Mouse (Mus musculus) spleen, postnatal 14 days (tissue): ENCODE measurements around the gene Dnajc15.
A peak's percentile ranks its signal among the peaks of the same experiment; 100 is the strongest.
"Not testable (repeated sequence)": the region's sequence is repeated elsewhere in the genome, so short reads cannot be mapped to it uniquely, and the experiment has no call there.

Experiments
- DNase-seq, 2 experiments: peaks; one replicate each; pipeline ENCODE4 v3.0.0; 2021 to 2022; ENCODE audit warnings: low spot score in 2 of 2

Dnajc15 gene

DNA sequence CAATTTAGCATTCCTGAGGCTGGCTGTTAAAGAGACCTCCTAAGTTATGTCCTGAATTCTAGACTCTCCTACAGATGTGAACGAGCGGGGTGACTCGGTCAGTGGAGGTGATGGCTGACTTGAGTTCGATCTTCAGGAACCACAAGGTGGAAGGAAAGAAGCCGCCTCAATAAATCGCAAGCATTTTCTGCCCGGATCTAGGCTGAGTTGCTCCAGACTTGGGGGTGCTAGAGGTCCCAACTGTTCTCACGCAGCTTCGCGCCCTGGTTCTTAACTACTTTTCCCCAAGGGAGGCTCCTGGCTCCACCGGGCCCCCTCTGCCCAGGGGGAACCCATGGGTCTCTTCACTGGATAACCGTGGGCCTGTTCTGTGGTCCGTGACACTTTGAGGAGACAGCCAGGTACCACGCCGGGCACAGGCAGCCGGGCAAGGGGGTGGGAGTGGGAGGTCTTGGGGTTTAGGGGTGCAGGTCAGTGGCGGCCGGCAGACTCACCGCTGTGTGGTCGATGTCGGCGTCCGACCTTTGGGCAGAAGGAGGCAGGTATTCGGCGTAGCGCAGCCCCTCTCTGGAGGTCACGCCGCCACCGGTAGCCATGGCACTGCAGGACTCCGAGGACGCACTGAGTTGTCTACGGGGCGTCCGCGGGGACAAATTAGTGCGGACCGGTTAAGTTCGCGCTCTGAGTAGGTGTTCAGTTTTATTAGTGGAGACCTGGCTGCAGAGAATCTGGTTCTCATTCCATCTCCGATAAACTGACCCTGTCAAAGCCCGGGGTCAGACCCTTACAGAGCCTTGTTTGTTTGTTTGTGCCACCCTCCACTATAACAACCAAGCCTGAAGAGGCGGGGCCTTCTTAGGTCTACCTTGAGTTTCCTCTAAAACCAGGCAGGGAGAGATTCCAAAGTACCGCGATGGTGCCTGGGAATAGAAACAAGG is at the start of gene Dnajc15:
Gene Dnajc15, minus strand, starts transcription at position 822 of the 938 bp plus-strand sequence.
- DNase-seq = peak; percentile 70 to 79

DNA sequence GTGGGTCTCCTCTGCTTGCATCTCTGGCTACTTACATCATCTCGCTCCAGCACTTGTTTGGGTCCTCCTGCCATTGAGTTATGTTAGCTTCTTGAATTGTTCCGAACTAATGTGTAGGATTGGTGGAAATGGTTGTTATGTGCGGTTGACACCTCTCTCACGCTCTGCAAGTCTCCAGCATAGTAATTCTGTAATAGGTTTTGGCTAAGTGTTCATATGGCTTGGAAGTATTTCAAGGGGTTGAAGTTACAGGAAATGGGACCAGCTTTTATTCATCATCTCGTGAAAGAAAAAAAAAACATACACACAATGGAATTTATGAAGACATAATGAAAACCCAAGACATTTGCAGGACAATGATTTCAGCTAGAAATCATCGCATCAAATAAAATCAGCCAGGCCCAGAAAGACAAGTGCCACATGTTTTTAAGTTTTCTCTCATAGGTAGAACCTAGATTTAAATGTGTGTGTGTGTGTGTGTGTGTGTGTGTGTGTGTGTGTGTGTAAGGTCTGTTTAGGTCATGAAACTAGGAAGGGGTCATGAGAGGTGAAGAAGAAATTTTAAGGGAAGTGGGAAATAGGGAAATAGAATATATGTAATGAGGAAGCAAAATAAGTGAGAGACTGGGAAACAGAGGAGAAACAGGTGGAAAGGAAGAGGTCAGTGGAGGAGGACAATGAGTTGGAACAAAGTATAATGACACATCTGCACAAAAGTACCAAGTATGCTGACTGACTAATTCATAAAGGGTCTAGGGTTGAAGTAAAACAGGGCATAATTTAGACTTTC is 48.3 kb upstream of the Dnajc15 start:
- no peak for DNase-seq

DNA sequence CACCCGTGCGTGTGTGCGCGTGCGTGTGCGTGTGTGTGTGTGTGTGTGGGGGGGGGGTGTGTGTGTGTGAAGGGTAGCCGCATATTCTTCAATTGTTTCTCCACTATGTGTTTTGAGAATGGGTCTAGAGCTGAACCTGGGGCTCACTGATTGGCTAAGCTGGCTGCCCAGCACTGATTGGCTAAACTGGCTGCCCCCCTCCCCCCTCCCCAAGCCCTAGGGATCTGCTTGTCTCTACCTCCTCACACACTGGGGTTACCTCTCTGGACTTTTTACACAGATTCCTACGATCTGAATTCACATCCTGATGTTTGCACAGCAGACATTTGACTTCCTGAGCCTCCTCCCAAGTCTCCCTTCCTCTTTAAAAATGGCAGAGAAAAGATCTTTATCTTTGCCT is 46.7 kb upstream of the Dnajc15 start:
- no peak for DNase-seq

DNA sequence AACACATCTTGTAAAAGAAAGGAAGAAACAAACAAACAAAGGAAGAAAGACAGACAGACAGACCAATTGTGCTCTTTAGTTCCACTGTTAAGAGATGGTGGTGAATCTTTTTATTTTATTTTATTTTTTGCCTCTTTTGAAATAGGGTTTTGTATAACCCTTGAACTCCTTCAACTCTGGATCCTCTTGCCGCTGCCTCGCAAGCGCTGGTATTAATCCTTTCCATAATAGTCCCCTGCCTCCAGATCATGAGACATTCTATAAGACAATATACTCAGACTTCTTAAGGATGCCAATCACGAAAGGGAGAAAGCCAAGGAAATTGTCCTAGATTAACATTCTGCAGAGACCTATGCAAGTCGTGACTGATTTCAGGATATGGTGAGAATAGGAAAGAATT is 40.9 kb upstream of the Dnajc15 start:
- no peak for DNase-seq

DNA sequence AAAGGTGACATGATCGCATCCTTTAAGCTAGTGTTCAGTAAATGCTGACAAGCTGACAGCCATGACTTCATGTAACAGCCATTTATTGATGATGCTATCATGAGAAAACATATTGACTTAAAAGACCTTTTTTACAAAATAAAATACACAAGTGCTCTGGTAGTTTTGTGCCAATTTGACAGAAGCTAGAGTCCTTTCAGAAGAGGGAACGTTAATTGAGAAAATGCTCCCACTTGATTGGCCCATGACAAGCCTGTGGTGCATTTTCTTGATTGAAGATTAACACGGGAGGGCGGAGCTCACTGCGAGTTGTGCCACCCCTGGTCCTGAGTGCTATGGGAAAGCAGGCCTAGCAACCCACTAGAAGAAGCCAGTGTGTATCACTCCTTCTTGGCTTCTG is 31.7 kb upstream of the Dnajc15 start:
- DNase-seq = no peak

DNA sequence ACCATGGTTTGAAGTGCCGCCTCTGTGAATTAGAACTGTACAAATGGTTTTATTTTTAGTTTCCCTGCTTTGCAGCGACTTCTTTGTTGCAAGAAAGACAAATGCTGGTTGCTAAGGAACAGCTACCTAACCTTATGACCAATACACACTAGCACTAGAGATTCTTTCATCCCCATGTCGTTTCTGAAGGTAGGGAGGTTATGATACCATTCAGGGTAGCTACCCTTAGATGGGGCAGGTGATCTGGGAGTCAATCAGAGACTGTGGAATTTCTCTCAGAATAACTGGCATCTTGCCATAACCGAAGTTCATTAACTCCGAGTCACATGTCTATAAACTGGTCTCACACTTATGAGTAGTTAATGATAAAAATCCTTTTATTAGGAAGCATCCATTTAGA is 30.5 kb upstream of the Dnajc15 start:
- no peak for DNase-seq

DNA sequence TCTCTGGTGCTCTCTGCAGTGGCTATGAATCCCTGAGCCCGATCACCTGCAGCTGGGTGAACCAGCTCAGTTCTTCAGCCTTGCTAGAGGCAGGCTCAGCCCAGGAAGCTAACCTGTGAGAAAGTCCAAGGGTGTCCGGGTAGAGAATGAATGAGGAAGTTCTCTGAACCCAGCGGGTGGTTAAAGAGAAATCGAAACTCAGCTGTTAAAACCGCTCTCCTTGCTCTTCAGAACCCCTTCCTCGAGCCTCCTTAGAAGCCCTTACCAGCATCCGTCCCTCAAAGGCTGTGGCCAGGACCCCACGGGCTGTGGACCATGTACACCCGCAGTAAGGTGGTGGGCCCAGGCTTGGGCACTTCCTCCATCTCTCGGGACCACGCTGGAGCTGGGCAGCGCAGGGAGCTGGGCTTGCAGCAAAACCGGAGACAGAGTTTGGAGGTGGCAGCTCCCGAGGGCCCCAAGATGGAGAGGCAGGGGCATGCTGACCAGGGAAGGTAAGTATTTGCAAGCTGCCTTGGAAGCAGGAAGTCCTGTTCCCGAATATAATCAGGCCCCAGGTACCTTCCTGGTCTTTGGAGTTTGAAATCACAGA is 29.3 kb upstream of the Dnajc15 start, which contains the start of gene Epsti1:
Gene Epsti1, plus strand, starts transcription at position 69 of the 592 bp plus-strand sequence.
- DNase-seq = peak in 1 of 2 experiments; percentile 9

DNA sequence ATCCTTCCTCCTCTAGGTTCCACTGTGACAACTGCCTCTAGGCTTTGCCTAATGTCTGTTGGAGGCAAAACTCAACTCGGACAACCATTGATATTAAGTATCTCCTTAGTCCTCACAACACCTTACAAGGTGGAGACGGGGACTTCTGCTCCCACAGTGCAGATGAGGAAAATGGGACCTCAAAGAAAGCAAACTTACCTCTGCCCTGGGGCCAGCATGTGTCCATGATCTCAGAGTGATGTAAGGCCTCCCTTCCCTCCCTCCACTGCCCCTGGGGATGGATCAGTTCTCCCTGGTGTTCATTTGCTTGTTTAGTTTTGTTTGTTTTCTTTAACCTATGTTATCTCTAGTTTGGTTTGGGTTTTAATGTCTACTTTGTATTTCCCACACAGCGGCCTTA is 27.6 kb upstream of the Dnajc15 start:
- DNase-seq = no peak

DNA sequence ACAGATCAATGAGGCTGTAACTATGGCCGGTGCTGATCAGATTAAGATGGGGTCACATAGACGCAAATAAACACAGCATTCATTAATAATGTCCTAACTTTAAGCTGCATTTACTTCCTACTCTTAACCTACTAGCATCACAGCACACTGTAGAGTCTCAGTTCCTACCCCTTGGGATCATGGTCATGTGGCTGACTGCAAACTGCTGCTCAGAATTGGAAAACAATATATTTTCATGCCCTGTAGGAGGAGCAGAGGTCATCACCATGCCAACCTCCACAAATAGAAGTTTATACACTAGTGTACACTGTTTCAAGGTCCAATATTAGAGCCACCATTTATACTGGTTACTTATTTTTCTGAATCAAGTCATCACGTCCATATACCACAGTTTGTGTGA is 21.0 kb upstream of the Dnajc15 start:
- DNase-seq = no peak

DNA sequence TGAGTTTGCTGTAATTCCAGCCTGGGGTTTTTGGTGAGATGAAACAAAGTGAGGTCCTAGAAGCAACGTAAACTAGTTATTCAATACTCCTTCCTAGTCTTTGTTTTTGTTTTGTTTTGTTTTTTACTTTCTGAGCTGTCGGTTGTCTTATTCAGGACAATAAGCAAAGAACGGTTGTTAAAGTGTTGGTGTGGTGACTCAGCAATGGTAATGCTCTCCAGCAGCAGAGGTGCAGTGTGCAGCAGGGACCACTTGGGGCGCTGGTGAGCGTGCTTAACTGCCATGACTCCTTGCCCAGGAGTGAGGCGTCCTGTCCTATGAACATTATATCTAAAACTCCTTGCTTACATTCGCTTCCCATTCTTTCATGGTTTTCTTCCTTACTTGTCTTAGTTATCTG is 15.0 kb upstream of the Dnajc15 start:
- DNase-seq = no peak

DNA sequence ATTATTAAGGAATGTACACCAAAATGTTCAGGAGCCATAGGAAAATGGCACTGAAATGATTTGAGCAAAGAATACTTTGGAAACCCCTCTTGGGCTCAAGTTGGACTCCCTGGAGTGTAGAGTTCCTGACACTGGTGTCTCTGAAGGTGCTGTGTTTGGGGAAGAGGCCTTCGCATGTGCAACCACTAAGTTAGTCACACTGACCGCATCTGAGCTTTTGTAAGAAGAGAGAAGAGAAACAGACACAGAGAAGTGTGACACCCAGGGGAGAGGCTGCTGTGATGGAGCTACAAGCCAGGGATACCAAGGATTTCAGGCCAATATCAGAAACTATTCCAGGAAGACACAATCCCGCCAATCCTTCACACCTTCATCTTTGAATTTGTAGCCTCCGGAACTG is 12.0 kb upstream of the Dnajc15 start:
- no peak for DNase-seq

DNA sequence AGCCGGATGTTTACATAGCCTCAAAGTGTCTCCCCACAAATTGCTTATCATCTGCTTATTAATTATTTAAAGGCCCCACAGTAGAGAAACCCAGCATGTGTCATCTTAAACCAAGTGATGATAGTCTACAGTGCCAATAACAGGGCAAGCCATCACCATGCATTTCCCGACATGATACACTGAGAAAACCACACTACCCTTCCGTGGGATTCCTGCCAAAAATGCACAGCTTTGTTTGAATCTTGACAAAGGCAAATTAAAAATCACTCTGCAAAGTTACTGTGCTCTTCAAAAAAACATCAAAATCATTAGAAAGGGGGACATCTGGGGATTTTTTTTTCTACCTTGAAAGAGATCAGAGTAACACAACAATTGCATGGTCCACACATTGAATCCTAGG is 11.5 kb upstream of the Dnajc15 start:
- no peak for DNase-seq

DNA sequence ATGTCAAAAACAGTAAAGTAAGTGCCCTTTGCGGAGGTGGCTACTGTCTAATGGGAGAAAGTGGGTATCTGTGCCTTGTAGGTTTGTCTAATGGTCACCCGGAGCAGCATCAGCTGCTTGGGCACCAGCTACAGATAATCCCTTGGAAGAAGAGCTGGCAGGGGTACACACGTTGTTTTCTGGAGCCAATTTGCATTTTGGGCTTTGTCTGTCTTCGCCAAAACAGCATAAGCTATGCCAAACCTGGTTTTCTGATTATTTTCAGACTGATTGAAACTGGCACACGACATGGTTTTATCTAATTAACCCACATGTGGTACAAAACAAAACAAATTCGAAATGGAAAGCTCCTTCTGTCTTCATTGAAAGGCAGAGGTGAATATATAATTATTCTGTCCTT is 7.7 kb upstream of the Dnajc15 start:
- no peak for DNase-seq

DNA sequence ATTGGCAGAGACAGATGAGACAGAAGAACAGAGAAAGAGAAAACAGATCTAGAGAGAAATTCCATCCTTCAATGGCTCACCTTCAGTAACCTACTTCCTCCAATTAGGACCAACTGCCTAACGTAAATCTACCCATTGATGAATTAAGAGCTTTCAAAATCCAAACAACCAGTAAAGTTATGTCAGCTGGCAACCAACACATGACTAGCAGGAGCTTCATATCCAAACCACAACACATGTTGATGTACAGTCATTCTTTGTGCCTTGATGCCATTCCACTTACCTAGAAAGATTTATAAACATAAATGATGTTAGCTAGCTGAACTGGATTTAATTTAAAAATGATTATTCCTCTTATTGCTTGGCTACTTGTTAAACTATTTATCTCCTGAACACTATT is 7.1 kb upstream of the Dnajc15 start:
- no peak for DNase-seq

DNA sequence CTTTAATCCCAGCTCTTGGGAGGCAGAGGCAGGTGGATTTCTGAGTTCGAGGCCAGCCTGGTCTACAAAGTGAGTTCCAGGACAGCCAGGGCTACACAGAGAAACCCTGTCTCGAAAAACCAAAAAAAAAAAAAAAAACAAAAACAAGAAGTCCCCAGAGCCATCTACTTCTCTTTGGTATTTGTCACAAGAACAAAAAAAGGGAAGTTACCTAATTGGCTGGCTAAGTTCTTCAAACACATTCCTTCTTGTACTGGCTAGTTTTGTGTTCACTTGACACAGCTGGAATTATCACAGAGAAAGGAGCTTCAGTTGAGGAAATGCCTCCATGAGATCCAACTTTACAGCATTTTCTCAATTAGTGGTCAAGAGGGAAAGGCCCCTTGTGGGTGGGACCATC is 3.0 kb upstream of the Dnajc15 start:
- DNase-seq = not testable (repeated sequence)

DNA sequence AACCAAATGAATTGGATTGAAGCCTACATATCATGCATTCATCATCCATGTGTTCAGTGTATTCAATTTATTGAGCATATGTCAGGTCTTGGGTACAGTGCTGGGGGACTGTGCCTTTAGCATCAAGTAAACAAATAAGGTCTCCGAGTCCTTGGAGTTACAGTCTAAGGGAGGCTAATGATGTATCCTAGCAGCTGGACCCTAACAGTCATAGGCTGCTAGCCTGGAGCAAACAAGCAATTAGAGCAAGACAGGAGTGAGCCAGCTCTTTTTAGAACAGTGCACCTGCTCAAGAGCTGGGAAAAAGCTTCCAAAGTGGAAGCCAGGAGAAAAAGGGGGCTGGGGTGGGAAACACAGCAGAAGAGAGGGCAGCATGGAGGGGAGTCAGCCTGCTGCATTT is 1.3 kb upstream of the Dnajc15 start:
- DNase-seq = no peak

DNA sequence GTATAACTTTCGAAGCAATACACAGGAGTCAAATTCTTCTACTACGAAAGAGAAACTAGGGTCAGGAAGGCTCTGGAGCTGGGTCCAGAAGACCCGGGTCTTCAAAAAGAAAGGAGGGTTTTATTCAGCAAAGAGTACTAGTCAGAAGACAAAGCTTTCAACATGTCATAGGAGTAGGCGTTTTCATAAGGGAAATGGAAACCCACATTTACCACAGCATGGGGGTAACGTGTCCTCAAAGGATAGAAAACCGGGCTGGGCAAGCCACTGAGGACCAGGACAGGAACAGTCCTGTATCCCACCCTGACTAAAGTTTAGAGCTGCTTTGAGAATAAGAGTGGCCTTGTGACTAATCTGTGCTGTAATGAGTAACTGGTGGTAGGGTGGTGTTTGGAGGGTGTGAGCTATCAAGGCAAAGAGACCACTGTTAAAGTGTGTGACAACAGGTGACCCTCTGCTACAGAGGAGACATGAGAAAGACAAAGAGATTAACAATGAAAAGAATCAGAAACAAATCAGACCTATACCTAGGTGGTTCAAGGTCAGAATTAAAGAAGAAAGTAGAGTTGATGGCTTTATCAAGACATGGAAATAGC is 3.4 kb downstream of the Dnajc15 start:
- no peak for DNase-seq

DNA sequence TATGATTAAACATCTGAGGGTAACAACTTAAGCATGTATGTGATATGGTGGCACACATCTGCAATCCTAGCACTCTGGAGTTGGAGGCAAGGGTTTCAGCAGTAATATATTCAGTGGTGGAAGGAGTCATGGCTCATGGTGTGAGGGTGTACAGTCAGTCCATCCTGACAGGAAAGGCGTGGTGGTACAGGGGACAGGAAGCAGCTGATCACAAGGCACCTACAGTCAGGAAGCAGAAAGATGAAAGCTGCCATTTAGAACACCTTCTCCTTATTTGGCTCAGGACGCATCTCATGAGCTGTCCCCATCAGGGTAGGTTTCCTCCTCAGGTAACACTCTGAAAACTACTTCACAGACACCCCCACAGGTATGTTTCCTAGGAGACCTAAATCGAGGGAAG is 4.0 kb downstream of the Dnajc15 start:
- DNase-seq = no peak

DNA sequence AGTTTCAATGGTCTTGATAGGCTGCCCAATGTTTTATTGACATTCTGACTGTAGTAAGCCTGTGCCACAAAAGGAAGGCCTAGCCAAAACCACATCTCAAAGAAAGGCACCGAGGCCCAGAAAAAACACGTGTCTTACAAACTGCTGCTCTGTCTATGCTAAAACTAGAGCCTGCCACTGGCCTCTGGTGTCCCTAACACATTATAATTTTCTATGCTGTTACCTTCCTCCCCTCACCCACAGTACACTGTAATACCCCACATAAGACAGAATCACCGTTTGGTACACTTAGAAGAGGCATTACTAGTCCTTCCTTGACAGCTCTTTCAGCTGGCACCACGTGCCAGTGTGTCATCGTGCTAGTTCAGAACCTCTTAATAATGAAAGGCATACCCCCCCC is 7.3 kb downstream of the Dnajc15 start:
- DNase-seq = no peak

DNA sequence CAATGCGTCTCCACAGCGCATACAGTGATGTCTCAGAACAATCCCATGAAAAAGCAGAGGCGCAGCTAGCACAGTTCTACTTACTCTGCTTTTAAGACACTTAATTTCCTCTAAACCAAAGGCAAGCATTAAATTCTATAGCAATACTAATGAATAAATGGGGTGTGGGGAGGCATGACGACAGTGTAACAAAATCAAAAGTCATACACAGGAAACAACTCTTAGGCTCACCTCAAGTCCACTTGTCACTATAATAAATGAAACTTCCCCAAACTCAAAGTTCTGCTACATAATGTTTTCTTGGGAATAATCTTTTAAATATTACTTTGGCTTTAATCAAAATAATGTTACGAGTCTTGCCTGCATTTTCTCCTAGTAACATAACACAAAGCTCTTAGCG is 10.4 kb downstream of the Dnajc15 start:
- no peak for DNase-seq

DNA sequence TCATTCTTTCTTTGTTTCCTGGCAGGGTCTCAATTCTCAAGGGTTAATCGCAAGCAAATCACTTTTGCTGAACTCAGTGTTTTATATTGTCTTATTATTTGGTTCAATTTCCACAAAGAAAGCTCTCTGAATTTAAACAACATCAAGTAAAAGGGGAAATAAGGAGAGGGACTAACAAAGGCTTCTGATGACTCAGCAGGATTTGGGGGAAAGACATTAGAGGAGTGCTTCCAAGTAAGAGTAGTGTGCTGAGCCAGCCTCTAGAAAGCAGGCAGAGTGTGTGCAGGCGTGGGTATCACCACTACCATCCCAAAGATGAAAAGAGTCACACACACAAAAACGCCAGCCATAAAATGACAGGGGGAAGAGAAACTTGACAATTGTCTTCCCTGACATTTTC is 10.9 kb downstream of the Dnajc15 start:
- no peak for DNase-seq
